Mouse (Mus musculus) heart, embryonic 12.5 days (tissue): ENCODE data around the gene Gabarap. TPM values are rescaled to one million over a fixed set of nuclear protein-coding genes. Genes with fewer than 3 reads are reported as not detected.

ENCODE experiments used
- ATAC-seq: fragments of 200-750 bp; cut with Nextera tagmentation; 2 replicates; pipeline ENCODE4 v1.8.0; 2017; ENCODE audit warnings: moderate TSS enrichment, moderate library complexity; ENCODE audit not compliant: insufficient number of reproducible peaks, low FRiP score
- H3K27ac ChIP-seq: fragments of 300-500 bp; sonication (generic); 2 replicates; pipeline ENCODE4 v1.5.1; 2016; ENCODE audit warnings: mild to moderate bottlenecking, moderate library complexity; ENCODE audit not compliant: poor library complexity, severe bottlenecking
- H3K27me3 ChIP-seq: fragments of 300-500 bp; sonication (generic); replicated peaks from 2 replicates; pipeline ENCODE4 v1.6.1; 2016; ENCODE audit warnings: mild to moderate bottlenecking, moderate library complexity
- H3K36me3 ChIP-seq: fragments of 300-500 bp; sonication (generic); 2 replicates; pipeline ENCODE4 v1.6.1; 2016; ENCODE audit warnings: mild to moderate bottlenecking, moderate library complexity
- H3K4me1 ChIP-seq: fragments of 300-500 bp; sonication (generic); replicated peaks from 2 replicates; pipeline ENCODE4 v1.6.1; 2016; ENCODE audit warnings: mild to moderate bottlenecking
- H3K4me2 ChIP-seq: fragments of 300-500 bp; sonication (generic); 2 replicates; pipeline ENCODE4 v1.6.1; 2016; ENCODE audit warnings: mild to moderate bottlenecking, moderate library complexity
- H3K4me3 ChIP-seq: fragments of 300-500 bp; sonication (generic); 2 replicates; pipeline ENCODE4 v1.5.1; 2016; ENCODE audit warnings: mild to moderate bottlenecking
- H3K9ac ChIP-seq: fragments of 300-500 bp; sonication (generic); 2 replicates; pipeline ENCODE4 v1.6.1; 2016; ENCODE audit warnings: mild to moderate bottlenecking, moderate library complexity
- H3K9me3 ChIP-seq: fragments of 300-500 bp; sonication (generic); replicated peaks from 2 replicates; pipeline ENCODE4 v1.6.1; 2016; ENCODE audit warnings: mild to moderate bottlenecking, moderate library complexity
- WGBS: fragments of 180-500 bp; shearing (Covaris S2); methylation state at CpG from one replicate; pipeline ENCODE4 v1.1.7; 2016; 5-methylcytosine and 5-hydroxymethylcytosine counted together
- microRNA counts: library from miRNA; unstranded; fragments of <30 nt; microRNA quantifications from one replicate; lab custom pipeline; 2017
- microRNA-seq: library from miRNA; unstranded; fragments of <30 nt; microRNA quantifications from one replicate; pipeline ENCODE4, GENCODE M21; 2017
- polyA plus RNA-seq: library from polyadenylated mRNA; unstranded; fragments of >200 nt; fragmentation: Nextera tagmentation; extraction: Ambion mirVana; gene quantifications from 2 replicates; pipeline ENCODE4 v1.2.1, GENCODE M21; 2016

Gene Gabarap
- polyA plus RNA-seq, 1 experiment from 2014 or later, result 445 TPM

DNA sequence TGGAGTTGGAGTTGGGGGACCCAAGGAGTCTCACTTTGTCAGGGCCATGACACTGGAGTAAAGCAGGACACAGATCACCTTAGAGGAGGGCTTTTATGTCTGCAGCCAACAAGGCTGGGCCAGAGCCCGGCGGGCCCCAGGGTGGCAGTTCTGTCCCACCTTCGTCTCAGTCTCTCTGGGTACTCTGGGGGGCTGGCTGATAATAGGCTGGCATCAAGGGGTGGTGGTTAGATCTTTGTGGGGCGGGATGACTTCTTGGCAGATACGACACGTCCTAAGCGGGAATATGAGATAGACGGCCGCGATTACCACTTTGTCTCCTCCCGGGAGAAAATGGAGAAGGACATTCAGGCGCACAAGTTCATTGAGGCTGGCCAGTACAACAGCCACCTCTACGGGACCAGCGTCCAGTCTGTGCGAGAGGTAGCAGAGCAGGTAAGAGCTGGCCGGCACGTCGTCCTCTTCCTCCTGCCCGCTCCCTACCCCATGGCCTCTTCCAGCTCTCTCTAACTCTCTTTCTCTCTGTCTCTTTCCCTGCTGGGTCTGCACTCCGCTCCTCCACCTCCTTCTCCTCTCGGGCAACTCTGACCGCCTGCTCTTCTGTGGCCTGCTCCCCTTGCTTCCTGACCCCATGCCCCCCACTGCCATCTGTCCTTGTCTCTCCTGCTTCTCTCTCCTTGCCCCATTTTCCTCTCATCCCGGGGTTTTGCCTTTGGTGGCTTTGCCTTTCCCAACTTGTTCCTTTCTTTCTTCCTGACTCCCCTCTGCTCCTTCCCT, 51.6 kb downstream of the Gabarap start:
- H3K4me3 ChIP-seq, result no peak overlapping the region
- no peaks in the 10 kb centered on the region for H3K4me1 ChIP-seq
- H3K27me3 ChIP-seq, result no peaks in the 10 kb centered on the region
- H3K9me3 ChIP-seq, result no peaks in the 10 kb centered on the region
- 87% methylated on average over 23 of the region's 23 CpGs for WGBS
- no peak for ATAC-seq
- H3K27ac ChIP-seq, result no peak overlapping the region
- H3K9ac ChIP-seq, result no peak overlapping the region
- H3K36me3 ChIP-seq, result peaks cover 65% of the 10 kb centered on the region
- no peak overlapping the region for H3K4me2 ChIP-seq

DNA sequence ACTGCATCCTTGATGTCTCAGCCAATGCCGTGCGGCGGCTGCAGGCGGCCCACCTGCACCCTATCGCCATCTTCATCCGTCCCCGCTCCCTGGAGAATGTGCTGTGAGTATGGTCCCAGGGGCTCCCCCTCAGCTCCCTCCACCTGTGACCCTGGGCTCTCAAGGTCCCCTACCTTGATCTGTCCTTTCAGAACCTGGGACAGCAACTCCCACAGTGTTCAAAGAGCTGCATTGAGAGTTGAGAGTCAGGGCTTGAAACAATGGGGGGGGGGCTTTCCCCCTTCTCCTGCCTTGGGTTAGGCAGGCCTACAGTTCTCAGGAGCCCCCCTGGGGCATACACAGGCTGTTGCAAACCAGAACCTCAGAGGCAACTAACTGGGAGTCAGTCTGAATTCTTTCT, 52.7 kb downstream of the Gabarap start:
- H3K4me2 ChIP-seq, result no peak overlapping the region
- ATAC-seq, result no peak
- H3K36me3 ChIP-seq, result peaks cover 57% of the 10 kb centered on the region
- 84% methylated on average over 7 of the region's 7 CpGs for WGBS
- H3K4me3 ChIP-seq, result no peak overlapping the region
- H3K27me3 ChIP-seq, result no peaks in the 10 kb centered on the region
- H3K9ac ChIP-seq, result no peak overlapping the region
- no peaks in the 10 kb centered on the region for H3K4me1 ChIP-seq
- no peak overlapping the region for H3K27ac ChIP-seq
- H3K9me3 ChIP-seq, result no peaks in the 10 kb centered on the region

MicroRNAs encoded within 50 kb of the gene (microRNA counts, 519-probe panel; counts per million panel counts)
- microRNA mmu-miR-324-3p (lab: Ali Mortazavi, UCI), result not detected
- microRNA mmu-miR-324-5p (lab: Ali Mortazavi, UCI), result 3,767 counts per million, percentile 27 among the panel's probes with 10 or more counts

Small RNA genes within 50 kb of the gene (microRNA-seq; reads per million reads assigned to microRNA genes)
- gene Gm44349, result not detected
- gene Mir324, result 2,978 reads per million, percentile 87 among the genes with 10 or more reads in this experiment

Other genes starting within 250 kb of the Gabarap start
- gene Polr2a, start 232.5 kb upstream of the Gabarap start, polyA plus RNA-seq, result 23.7 and 25.2 TPM in 2 replicates
- 0.33 TPM in 2 replicates for gene Slc35g3, start 229.2 kb upstream of the Gabarap start, polyA plus RNA-seq
- gene Zbtb4, start 225.2 kb upstream of the Gabarap start, polyA plus RNA-seq, result 2.9 and 3.3 TPM in 2 replicates
- gene Chrnb1, start 195.2 kb upstream of the Gabarap start, polyA plus RNA-seq, result 5.6 and 7.7 TPM in 2 replicates
- 2.3 and 2.4 TPM in 2 replicates for gene Fgf11, start 189.3 kb upstream of the Gabarap start, polyA plus RNA-seq
- 1.5 and 1.6 TPM in 2 replicates for gene Tmem102, start 185.5 kb upstream of the Gabarap start, polyA plus RNA-seq
- not detected in 2 replicates for gene Gm39566, start 175.8 kb upstream of the Gabarap start, polyA plus RNA-seq
- gene Spem2, start 172.7 kb upstream of the Gabarap start, polyA plus RNA-seq, result not detected in 2 replicates
- gene Spem1, start 169.0 kb upstream of the Gabarap start, polyA plus RNA-seq, result not detected in 2 replicates
- 1.8 and 2.3 TPM in 2 replicates for gene Nlgn2, start 153.4 kb upstream of the Gabarap start, polyA plus RNA-seq
- gene Tmem256, start 152.6 kb upstream of the Gabarap start, polyA plus RNA-seq, result 289 and 297 TPM in 2 replicates
- 77.9 and 82.3 TPM in 2 replicates for gene Plscr3, start 144.8 kb upstream of the Gabarap start, polyA plus RNA-seq
- 0.28 and 0.32 TPM in 2 replicates for gene Tnk1, start 132.4 kb upstream of the Gabarap start, polyA plus RNA-seq
- gene Tmem95, start 113.1 kb upstream of the Gabarap start, polyA plus RNA-seq, result not detected in 2 replicates
- 4.1 and 4.5 TPM in 2 replicates for gene Kctd11, start 109.7 kb upstream of the Gabarap start, polyA plus RNA-seq
- gene Acap1, start 95.6 kb upstream of the Gabarap start, polyA plus RNA-seq, result 10.3 and 11.2 TPM in 2 replicates
- gene 2810408A11Rik, start 90.2 kb upstream of the Gabarap start, polyA plus RNA-seq, result 4.7 and 5.2 TPM in 2 replicates
- gene Neurl4, start 90.1 kb upstream of the Gabarap start, polyA plus RNA-seq, result 7.6 and 9.2 TPM in 2 replicates
- 49.2 and 50.6 TPM in 2 replicates for gene Gps2, start 77.3 kb upstream of the Gabarap start, polyA plus RNA-seq
- 1,286 and 1,307 TPM in 2 replicates for gene Eif5a, start 69.2 kb upstream of the Gabarap start, polyA plus RNA-seq
- gene Ybx2, start 55.3 kb upstream of the Gabarap start, polyA plus RNA-seq, result 2.0 and 2.6 TPM in 2 replicates
- gene Slc2a4, start 43.0 kb upstream of the Gabarap start, polyA plus RNA-seq, result 25.9 and 28.8 TPM in 2 replicates
- gene Cldn7, start 26.4 kb upstream of the Gabarap start, polyA plus RNA-seq, result 2.1 and 2.5 TPM in 2 replicates
- gene Ctdnep1, start 10.0 kb upstream of the Gabarap start, polyA plus RNA-seq, result 23.6 and 24.5 TPM in 2 replicates
- gene Elp5, start 8.6 kb upstream of the Gabarap start, polyA plus RNA-seq, result 103 and 109 TPM in 2 replicates
- 51.0 and 54.1 TPM in 2 replicates for gene Phf23, start 4.6 kb downstream of the Gabarap start, polyA plus RNA-seq
- gene Dvl2, start 9.5 kb downstream of the Gabarap start, polyA plus RNA-seq, result 25.8 and 26.1 TPM in 2 replicates
- gene Acadvl, start 24.3 kb downstream of the Gabarap start, polyA plus RNA-seq, result 126 and 129 TPM in 2 replicates
- gene Dlg4, start 25.8 kb downstream of the Gabarap start, polyA plus RNA-seq, result 4.2 and 6.0 TPM in 2 replicates
- 0.15 and 0.19 TPM in 2 replicates for gene Asgr1, start 62.9 kb downstream of the Gabarap start, polyA plus RNA-seq
- not detected in 2 replicates for gene Asgr2, start 101.5 kb downstream of the Gabarap start, polyA plus RNA-seq
- 0.24 TPM in 1 of 2 replicates, not detected in the other for gene Mgl2, start 139.2 kb downstream of the Gabarap start, polyA plus RNA-seq
- gene Clec10a, start 165.1 kb downstream of the Gabarap start, polyA plus RNA-seq, result not detected in 2 replicates
- 0.41 and 1.1 TPM in 2 replicates for gene Slc16a11, start 221.6 kb downstream of the Gabarap start, polyA plus RNA-seq
- 7.7 and 9.1 TPM in 2 replicates for gene Slc16a13, start 229.9 kb downstream of the Gabarap start, polyA plus RNA-seq
- gene Bcl6b, start 238.7 kb downstream of the Gabarap start, polyA plus RNA-seq, result 17.6 and 19.6 TPM in 2 replicates
- gene 0610010K14Rik, start 246.8 kb downstream of the Gabarap start, polyA plus RNA-seq, result 125 and 126 TPM in 2 replicates
- gene Gm21988, start 248.7 kb downstream of the Gabarap start, polyA plus RNA-seq, result 9.0 and 9.5 TPM in 2 replicates
- 204 and 207 TPM in 2 replicates for gene Rnasek, start 248.7 kb downstream of the Gabarap start, polyA plus RNA-seq